Mouse (Mus musculus): Measurements from ENCODE around the gene Txndc11. TPM values are rescaled to one million over a fixed set of nuclear protein-coding genes. Genes with fewer than 3 reads are reported as not detected.

The Txndc11 gene
- polyA plus RNA-seq, 2 experiments = 8.9 to 13.4 TPM

GRCm38 (mm10) chr16:11051134-11051533 is 83.3 kb downstream of the Txndc11 start:
- TF ChIP-seq EP300 (IDR thresholded peaks at IDR 0.05; ENCODE audit: low read depth) (no peak), CTCF (IDR thresholded peaks at IDR 0.05; ENCODE audit: low read depth) (no peak)
- H3K4me2 ChIP-seq (ENCODE audit: low read depth) = no peak overlapping the region
- ATAC-seq (ENCODE audit: insufficient read depth) (no peak), DNase-seq (ENCODE audit: low read depth in 3 of 3, low spot score in 3 of 3) (no peak)
- no peak overlapping the region for H3K27ac ChIP-seq
- WGBS (ENCODE audit: insufficient replicate concordance) = 78% methylated on average over 11 of the region's 11 CpGs
- no peaks in the 10 kb centered on the region for H3K36me3 ChIP-seq (replicated peaks; ENCODE audit: control insufficient read depth, insufficient read depth, low read depth)
- no peaks in the 10 kb centered on the region for H3K9me3 ChIP-seq (ENCODE audit: control insufficient read depth, low read length)
- no peak overlapping the region for H3K4me3 ChIP-seq (ENCODE audit: insufficient read depth in 1 of 2, low read depth in 2 of 2, low read length in 2 of 2)
- H3K9ac ChIP-seq (replicated peaks) = no peak overlapping the region
- no peaks in the 10 kb centered on the region for H3K4me1 ChIP-seq (replicated peaks; ENCODE audit: control insufficient read depth in 2 of 2, insufficient read depth in 2 of 2, low read length in 1 of 2)
- no peaks in the 10 kb centered on the region for H3K27me3 ChIP-seq (ENCODE audit: control insufficient read depth, insufficient read depth, low read length)

- Histone ChIP-seq H3K4me1 (replicated peaks; ENCODE audit: control insufficient read depth in 2 of 2, insufficient read depth in 2 of 2, low read length in 1 of 2) (no peaks in the 10 kb centered on the region), H3K27ac (no peak overlapping the region), H3K4me3 (ENCODE audit: insufficient read depth in 1 of 2, low read depth in 2 of 2, low read length in 2 of 2) (no peak overlapping the region), H3K36me3 (replicated peaks; ENCODE audit: control insufficient read depth, insufficient read depth, low read depth) (no peaks in the 10 kb centered on the region), H3K27me3 (ENCODE audit: control insufficient read depth, insufficient read depth, low read length) (no peaks in the 10 kb centered on the region), H3K9me3 (ENCODE audit: control insufficient read depth, low read length) (no peaks in the 10 kb centered on the region), H3K4me2 (ENCODE audit: low read depth) (no peak overlapping the region), H3K9ac (replicated peaks) (no peak overlapping the region)
- 71% methylated on average over 2 of the region's 2 CpGs for WGBS (ENCODE audit: insufficient replicate concordance)
- no peak for DNase-seq (ENCODE audit: low read depth in 3 of 3, low spot score in 3 of 3)
- TF ChIP-seq EP300 (IDR thresholded peaks at IDR 0.05; ENCODE audit: low read depth) = no peak
- no peak for ATAC-seq (ENCODE audit: insufficient read depth)
These were observed 84.2 kb downstream of the Txndc11 start for GRCm38 (mm10) chr16:11050226-11050625.

- Histone ChIP-seq H3K9ac (replicated peaks) (no peak overlapping the region), H3K9me3 (ENCODE audit: control insufficient read depth, low read length) (no peaks in the 10 kb centered on the region), H3K4me1 (replicated peaks; ENCODE audit: control insufficient read depth in 2 of 2, insufficient read depth in 2 of 2, low read length in 1 of 2) (no peaks in the 10 kb centered on the region), H3K4me2 (ENCODE audit: low read depth) (no peak overlapping the region), H3K27me3 (ENCODE audit: control insufficient read depth, insufficient read depth, low read length) (no peaks in the 10 kb centered on the region), H3K27ac (no peak overlapping the region), H3K4me3 (ENCODE audit: insufficient read depth in 1 of 2, low read depth in 2 of 2, low read length in 2 of 2) (no peak overlapping the region), H3K36me3 (replicated peaks; ENCODE audit: control insufficient read depth, insufficient read depth, low read depth) (no peaks in the 10 kb centered on the region)
- TF ChIP-seq CTCF (IDR thresholded peaks at IDR 0.05; ENCODE audit: low read depth) = no peak
- no peak for TF ChIP-seq EP300 (IDR thresholded peaks at IDR 0.05; ENCODE audit: low read depth)
- WGBS (ENCODE audit: insufficient replicate concordance) = 34% methylated on average over 7 of the region's 7 CpGs
- DNase-seq (ENCODE audit: low read depth in 3 of 3, low spot score in 3 of 3) (no peak), ATAC-seq (ENCODE audit: insufficient read depth) (no peak)
These were observed 87.3 kb downstream of the Txndc11 start for GRCm38 (mm10) chr16:11047130-11047529.

GRCm38 (mm10) chr16:11046437-11046836 is 88.0 kb downstream of the Txndc11 start:
- H3K4me3 ChIP-seq (ENCODE audit: insufficient read depth in 1 of 2, low read depth in 2 of 2, low read length in 2 of 2) = no peak overlapping the region
- H3K9me3 ChIP-seq (ENCODE audit: control insufficient read depth, low read length) = no peaks in the 10 kb centered on the region
- WGBS (ENCODE audit: insufficient replicate concordance) = 69% methylated on average over 7 of the region's 7 CpGs
- no peak overlapping the region for H3K27ac ChIP-seq
- H3K4me1 ChIP-seq (replicated peaks; ENCODE audit: control insufficient read depth in 2 of 2, insufficient read depth in 2 of 2, low read length in 1 of 2) = no peaks in the 10 kb centered on the region
- ATAC-seq (ENCODE audit: insufficient read depth) (no peak), DNase-seq (ENCODE audit: low read depth in 3 of 3, low spot score in 3 of 3) (no peak)
- no peak for TF ChIP-seq EP300 (IDR thresholded peaks at IDR 0.05; ENCODE audit: low read depth)
- TF ChIP-seq CTCF (IDR thresholded peaks at IDR 0.05; ENCODE audit: low read depth) = no peak
- H3K27me3 ChIP-seq (ENCODE audit: control insufficient read depth, insufficient read depth, low read length) = no peaks in the 10 kb centered on the region
- H3K4me2 ChIP-seq (ENCODE audit: low read depth) = no peak overlapping the region
- no peak overlapping the region for H3K9ac ChIP-seq (replicated peaks)
- no peaks in the 10 kb centered on the region for H3K36me3 ChIP-seq (replicated peaks; ENCODE audit: control insufficient read depth, insufficient read depth, low read depth)

- Histone ChIP-seq H3K4me2 (ENCODE audit: low read depth) (no peak overlapping the region), H3K9ac (replicated peaks) (no peak overlapping the region), H3K36me3 (replicated peaks; ENCODE audit: control insufficient read depth, insufficient read depth, low read depth) (no peaks in the 10 kb centered on the region), H3K4me1 (replicated peaks; ENCODE audit: control insufficient read depth in 2 of 2, insufficient read depth in 2 of 2, low read length in 1 of 2) (no peaks in the 10 kb centered on the region), H3K4me3 (ENCODE audit: insufficient read depth in 1 of 2, low read depth in 2 of 2, low read length in 2 of 2) (no peak overlapping the region), H3K27ac (no peak overlapping the region), H3K9me3 (ENCODE audit: control insufficient read depth, low read length) (no peaks in the 10 kb centered on the region), H3K27me3 (ENCODE audit: control insufficient read depth, insufficient read depth, low read length) (no peaks in the 10 kb centered on the region)
- no peak for TF ChIP-seq CTCF (IDR thresholded peaks at IDR 0.05; ENCODE audit: low read depth)
- TF ChIP-seq EP300 (IDR thresholded peaks at IDR 0.05; ENCODE audit: low read depth) = no peak
- ATAC-seq (ENCODE audit: insufficient read depth) (no peak), DNase-seq (ENCODE audit: low read depth in 3 of 3, low spot score in 3 of 3) (no peak)
- WGBS (ENCODE audit: insufficient replicate concordance) = 65% methylated on average over 5 of the region's 5 CpGs
These were observed 91.2 kb downstream of the Txndc11 start for GRCm38 (mm10) chr16:11043239-11043638.

Measured in liver, embryonic 14.5 days (tissue).